Mouse (Mus musculus): ENCODE measurements around the gene Zbtb16. TPM values are rescaled to one million over a fixed set of nuclear protein-coding genes. Genes with fewer than 3 reads are reported as not detected.

Zbtb16 gene
- total and polyA plus RNA-seq, 3 experiments: 0.04 to 0.72 TPM; not detected in 1

- Histone ChIP-seq H3K4me3 (ENCODE audit: control insufficient read depth in 1 of 2, insufficient read depth in 1 of 2, low read depth in 2 of 2, low read length in 2 of 2) (no peak overlapping the region), H3K9me3 (replicated peaks; ENCODE audit: insufficient read depth, low read length) (no peaks in the 10 kb centered on the region), H3K27ac (ENCODE audit: control insufficient read depth, low read depth, low read length) (no peak overlapping the region), H3K9ac (ENCODE audit: control insufficient read depth, low read depth, low read length, poor library complexity, severe bottlenecking) (no peak overlapping the region), H3K4me1 (ENCODE audit: control insufficient read depth in 1 of 2, insufficient read depth in 2 of 2, low read length in 2 of 2) (peaks cover 0 to 4% of the 10 kb centered on the region in 2 experiments; a peak in 1 of 4 replicates), H3K79me2 (ENCODE audit: control insufficient read depth, insufficient read depth, low read length, poor library complexity) (no peaks in the 10 kb centered on the region), H3K36me3 (ENCODE audit: control insufficient read depth in 1 of 2, insufficient read depth in 2 of 2, low read length in 2 of 2) (peaks cover 0 to 3% of the 10 kb centered on the region in 2 experiments; a peak in 2 of 4 replicates), H3K27me3 (ENCODE audit: control insufficient read depth in 1 of 2, insufficient read depth in 2 of 2, low read length in 2 of 2) (peaks cover 2 to 4% of the 10 kb centered on the region in 2 experiments; a peak in 3 of 4 replicates)
- no peak for DNase-seq (ENCODE audit: low read depth, low spot score)
- no peak for TF ChIP-seq CHD1 (IDR thresholded peaks at IDR 0.05; ENCODE audit: low read depth, low read length)
- no peak for TF ChIP-seq MXI1 (IDR thresholded peaks at IDR 0.05; ENCODE audit: low read depth, low read length)
- TF ChIP-seq SMC3 (IDR thresholded peaks at IDR 0.05; ENCODE audit: low read depth, low read length): no peak
- no peak for TF ChIP-seq GATA1 (IDR thresholded peaks at IDR 0.05; ENCODE audit: low read depth, low read length)
- TF ChIP-seq JUND (IDR thresholded peaks at IDR 0.05; ENCODE audit: low read depth, low read length): no peak
- TF ChIP-seq KAT2A (conservative IDR thresholded peaks at IDR 0.05; ENCODE audit: low read depth, low read length): no peak
- no peak for TF ChIP-seq POLR2A (IDR thresholded peaks at IDR 0.05; ENCODE audit: control insufficient read depth in 1 of 2, insufficient read depth in 1 of 2, low read depth in 1 of 2, low read length in 2 of 2, poor library complexity in 1 of 2)
- TF ChIP-seq MEF2A (IDR thresholded peaks at IDR 0.05; ENCODE audit: extremely low read depth, insufficient replicate concordance, low read depth, low read length, poor library complexity, severe bottlenecking): no peak
Measured at GRCm38 (mm10) chr9:48735466-48736312, 100.3 kb downstream of the Zbtb16 start.

GRCm38 (mm10) chr9:48734725-48735465 is 101.1 kb downstream of the Zbtb16 start:
- TF ChIP-seq SIN3A (IDR thresholded peaks at IDR 0.05; ENCODE audit: low read length) (no peak), UBTF (IDR thresholded peaks at IDR 0.05; ENCODE audit: borderline replicate concordance, insufficient read depth, low read depth, low read length) (no peak), ZC3H11A (IDR thresholded peaks at IDR 0.05; ENCODE audit: low read depth, low read length) (no peak), MAZ (IDR thresholded peaks at IDR 0.05; ENCODE audit: low read depth, low read length) (no peak), TAL1 (IDR thresholded peaks at IDR 0.05; ENCODE audit: low read length) (no peak), ZKSCAN1 (IDR thresholded peaks at IDR 0.05; ENCODE audit: low read depth, low read length) (no peak), USF2 (IDR thresholded peaks at IDR 0.05; ENCODE audit: borderline replicate concordance in 1 of 2, insufficient read depth in 1 of 2, low read depth in 1 of 2, low read length in 2 of 2) (no peak), HCFC1 (IDR thresholded peaks at IDR 0.05; ENCODE audit: low read depth, low read length) (no peak), E2F4 (IDR thresholded peaks at IDR 0.05; ENCODE audit: borderline replicate concordance, low read depth, low read length) (no peak), TBP (IDR thresholded peaks at IDR 0.05; ENCODE audit: low read depth, low read length) (no peak), USF1 (IDR thresholded peaks at IDR 0.05; ENCODE audit: low read depth, low read length) (no peak), CTCF (IDR thresholded peaks at IDR 0.05 in 2 of 3, conservative IDR thresholded peaks at IDR 0.05 in 1 of 3; ENCODE audit: control insufficient read depth in 1 of 3, insufficient read depth in 1 of 3, low read depth in 2 of 3, low read length in 3 of 3, poor library complexity in 1 of 3, severe bottlenecking in 1 of 3) (no peak), RAD21 (IDR thresholded peaks at IDR 0.05; ENCODE audit: low read depth, low read length) (no peak), MEF2A (IDR thresholded peaks at IDR 0.05; ENCODE audit: extremely low read depth, insufficient replicate concordance, low read depth, low read length, poor library complexity, severe bottlenecking) (no peak), ZMIZ1 (IDR thresholded peaks at IDR 0.05; ENCODE audit: low read depth, low read length) (no peak), POLR2AphosphoS5 (IDR thresholded peaks at IDR 0.05; ENCODE audit: borderline replicate concordance, low read depth, low read length) (no peak), TCF12 (IDR thresholded peaks at IDR 0.05; ENCODE audit: low read depth, low read length) (no peak), ZNF384 (IDR thresholded peaks at IDR 0.05; ENCODE audit: low read depth, low read length) (no peak), ETS1 (IDR thresholded peaks at IDR 0.05; ENCODE audit: low read depth, low read length) (no peak)
- Histone ChIP-seq H3K9ac (ENCODE audit: control insufficient read depth, low read depth, low read length, poor library complexity, severe bottlenecking) (no peak overlapping the region), H3K79me2 (ENCODE audit: control insufficient read depth, insufficient read depth, low read length, poor library complexity) (no peaks in the 10 kb centered on the region), H3K36me3 (ENCODE audit: control insufficient read depth in 1 of 2, insufficient read depth in 2 of 2, low read length in 2 of 2) (no peaks in the 10 kb centered on the region; a peak in 1 of 4 replicates), H3K9me3 (replicated peaks; ENCODE audit: insufficient read depth, low read length) (no peaks in the 10 kb centered on the region), H3K27me3 (ENCODE audit: control insufficient read depth in 1 of 2, insufficient read depth in 2 of 2, low read length in 2 of 2) (peaks cover 2 to 4% of the 10 kb centered on the region in 2 experiments; a peak in 3 of 4 replicates), H3K4me3 (ENCODE audit: control insufficient read depth in 1 of 2, insufficient read depth in 1 of 2, low read depth in 2 of 2, low read length in 2 of 2) (no peak overlapping the region), H3K4me1 (ENCODE audit: control insufficient read depth in 1 of 2, insufficient read depth in 2 of 2, low read length in 2 of 2) (no peaks in the 10 kb centered on the region), H3K27ac (ENCODE audit: control insufficient read depth, low read depth, low read length) (no peak overlapping the region)
- no peak for DNase-seq (ENCODE audit: low read depth, low spot score)
